Mouse (Mus musculus): ENCODE results near the gene Cryzl1. TPM values are rescaled to one million over a fixed set of nuclear protein-coding genes. Genes with fewer than 3 reads are reported as not detected.

The Cryzl1 gene
- 31.5 and 34.6 TPM in 2 replicates for polyA plus RNA-seq (2015; fragmentation: Nextera tagmentation; extraction: Ambion mirVana)

GRCm38 (mm10) chr16:91728123-91729065, at the start of gene Cryzl1:
Gene Cryzl1 (minus strand): TSS chr16:91728975.
- peak within 1 kb of the TSS; percentile 81 for H3K4me3 ChIP-seq (ENCODE audit: low read depth, low read length)
- H3K9me3 ChIP-seq (replicated peaks; ENCODE audit: control insufficient read depth, low read length): no peaks in the 10 kb centered on the region
- H3K9ac ChIP-seq (ENCODE audit: low read depth, low read length): peak within 1 kb of the TSS; percentile 81
- peak within 1 kb of the TSS; percentile 99 for H3K4me2 ChIP-seq (ENCODE audit: low read depth, low read length)
- peaks cover 29% of the 10 kb centered on the region for H3K4me1 ChIP-seq (ENCODE audit: control insufficient read depth, low read depth, low read length)
- WGBS (ENCODE audit: insufficient replicate concordance): under 1% methylated on average over 46 of the region's 46 CpGs
- H3K27me3 ChIP-seq (ENCODE audit: control insufficient read depth, insufficient read depth, low read depth, low read length): peaks cover 38% of the 10 kb centered on the region
- H3K36me3 ChIP-seq (ENCODE audit: control insufficient read depth, insufficient read depth): no peaks in the 10 kb centered on the region
- ATAC-seq (ENCODE audit: low read depth): peak; percentile 93
- H3K27ac ChIP-seq (ENCODE audit: low read length): peak within 1 kb of the TSS; percentile 86

GRCm38 (mm10) chr16:91772586-91772985, 43.8 kb upstream of the Cryzl1 start:
- no peak overlapping the region for H3K4me3 ChIP-seq (ENCODE audit: low read depth, low read length)
- WGBS (ENCODE audit: insufficient replicate concordance): 73% methylated on average over 7 of the region's 7 CpGs
- no peak for ATAC-seq (ENCODE audit: low read depth)

GRCm38 (mm10) chr16:91771334-91771733, 42.6 kb upstream of the Cryzl1 start:
- Histone ChIP-seq H3K4me1 (ENCODE audit: control insufficient read depth, low read depth, low read length) (no peaks in the 10 kb centered on the region; the same call in 1 of the 2 replicates), H3K27me3 (ENCODE audit: control insufficient read depth, insufficient read depth, low read depth, low read length) (no peaks in the 10 kb centered on the region), H3K27ac (ENCODE audit: low read length) (no peak overlapping the region), H3K9me3 (replicated peaks; ENCODE audit: control insufficient read depth, low read length) (no peaks in the 10 kb centered on the region), H3K4me2 (ENCODE audit: low read depth, low read length) (no peak overlapping the region), H3K36me3 (ENCODE audit: control insufficient read depth, insufficient read depth) (no peaks in the 10 kb centered on the region), H3K9ac (ENCODE audit: low read depth, low read length) (no peak overlapping the region), H3K4me3 (ENCODE audit: low read depth, low read length) (no peak overlapping the region)
- WGBS (ENCODE audit: insufficient replicate concordance): 64% methylated on average over 6 of the region's 6 CpGs
- no peak for ATAC-seq (ENCODE audit: low read depth)

More at GRCm38 (mm10) chr16:91772586-91772985, 43.8 kb upstream of the Cryzl1 start:
- Histone ChIP-seq H3K9ac (ENCODE audit: low read depth, low read length) (no peak overlapping the region), H3K9me3 (replicated peaks; ENCODE audit: control insufficient read depth, low read length) (no peaks in the 10 kb centered on the region), H3K4me1 (ENCODE audit: control insufficient read depth, low read depth, low read length) (no peaks in the 10 kb centered on the region; the same call in 1 of the 2 replicates), H3K27ac (ENCODE audit: low read length) (no peak overlapping the region), H3K36me3 (ENCODE audit: control insufficient read depth, insufficient read depth) (no peaks in the 10 kb centered on the region), H3K27me3 (ENCODE audit: control insufficient read depth, insufficient read depth, low read depth, low read length) (no peaks in the 10 kb centered on the region), H3K4me2 (ENCODE audit: low read depth, low read length) (no peak overlapping the region)

- Histone ChIP-seq H3K9me3 (replicated peaks; ENCODE audit: control insufficient read depth, low read length) (no peaks in the 10 kb centered on the region), H3K4me1 (ENCODE audit: control insufficient read depth, low read depth, low read length) (no peaks in the 10 kb centered on the region; the same call in 1 of the 2 replicates), H3K4me2 (ENCODE audit: low read depth, low read length) (no peak overlapping the region), H3K27ac (ENCODE audit: low read length) (no peak overlapping the region), H3K36me3 (ENCODE audit: control insufficient read depth, insufficient read depth) (no peaks in the 10 kb centered on the region), H3K27me3 (ENCODE audit: control insufficient read depth, insufficient read depth, low read depth, low read length) (no peaks in the 10 kb centered on the region), H3K9ac (ENCODE audit: low read depth, low read length) (no peak overlapping the region), H3K4me3 (ENCODE audit: low read depth, low read length) (no peak overlapping the region)
- ATAC-seq (ENCODE audit: low read depth): no peak
- 76% methylated on average over 5 of the region's 5 CpGs for WGBS (ENCODE audit: insufficient replicate concordance)
These were observed 41.9 kb upstream of the Cryzl1 start for GRCm38 (mm10) chr16:91770662-91771061.

- no peak for ATAC-seq (ENCODE audit: low read depth)
These were observed 41.1 kb upstream of the Cryzl1 start for GRCm38 (mm10) chr16:91769911-91770310.

GRCm38 (mm10) chr16:91768586-91768985, 39.8 kb upstream of the Cryzl1 start:
- Histone ChIP-seq H3K27me3 (ENCODE audit: control insufficient read depth, insufficient read depth, low read depth, low read length) (no peaks in the 10 kb centered on the region), H3K9me3 (replicated peaks; ENCODE audit: control insufficient read depth, low read length) (no peaks in the 10 kb centered on the region), H3K9ac (ENCODE audit: low read depth, low read length) (no peak overlapping the region), H3K27ac (ENCODE audit: low read length) (no peak overlapping the region), H3K4me1 (ENCODE audit: control insufficient read depth, low read depth, low read length) (no peaks in the 10 kb centered on the region; the same call in 1 of the 2 replicates), H3K4me2 (ENCODE audit: low read depth, low read length) (no peak overlapping the region), H3K4me3 (ENCODE audit: low read depth, low read length) (no peak overlapping the region), H3K36me3 (ENCODE audit: control insufficient read depth, insufficient read depth) (no peaks in the 10 kb centered on the region)
- WGBS (ENCODE audit: insufficient replicate concordance): 81% methylated on average over 6 of the region's 6 CpGs
- no peak for ATAC-seq (ENCODE audit: low read depth)

More at GRCm38 (mm10) chr16:91769911-91770310, 41.1 kb upstream of the Cryzl1 start:
- H3K4me2 ChIP-seq (ENCODE audit: low read depth, low read length): no peak overlapping the region
- H3K36me3 ChIP-seq (ENCODE audit: control insufficient read depth, insufficient read depth): no peaks in the 10 kb centered on the region
- H3K9ac ChIP-seq (ENCODE audit: low read depth, low read length): no peak overlapping the region
- no peaks in the 10 kb centered on the region for H3K27me3 ChIP-seq (ENCODE audit: control insufficient read depth, insufficient read depth, low read depth, low read length)
- 68% methylated on average over 5 of the region's 5 CpGs for WGBS (ENCODE audit: insufficient replicate concordance)
- H3K4me3 ChIP-seq (ENCODE audit: low read depth, low read length): no peak overlapping the region
- no peaks in the 10 kb centered on the region for H3K9me3 ChIP-seq (replicated peaks; ENCODE audit: control insufficient read depth, low read length)
- H3K4me1 ChIP-seq (ENCODE audit: control insufficient read depth, low read depth, low read length): no peaks in the 10 kb centered on the region; the same call in 1 of the 2 replicates
- H3K27ac ChIP-seq (ENCODE audit: low read length): no peak overlapping the region

- no peak for ATAC-seq (ENCODE audit: low read depth)
- no peak overlapping the region for H3K27ac ChIP-seq (ENCODE audit: low read length)
- H3K4me3 ChIP-seq (ENCODE audit: low read depth, low read length): no peak overlapping the region
- H3K27me3 ChIP-seq (ENCODE audit: control insufficient read depth, insufficient read depth, low read depth, low read length): no peaks in the 10 kb centered on the region
- no peaks in the 10 kb centered on the region for H3K36me3 ChIP-seq (ENCODE audit: control insufficient read depth, insufficient read depth)
- H3K4me1 ChIP-seq (ENCODE audit: control insufficient read depth, low read depth, low read length): no peaks in the 10 kb centered on the region; the same call in 1 of the 2 replicates
- no peaks in the 10 kb centered on the region for H3K9me3 ChIP-seq (replicated peaks; ENCODE audit: control insufficient read depth, low read length)
- H3K9ac ChIP-seq (ENCODE audit: low read depth, low read length): no peak overlapping the region
- H3K4me2 ChIP-seq (ENCODE audit: low read depth, low read length): no peak overlapping the region
- WGBS (ENCODE audit: insufficient replicate concordance): 67% methylated on average over 11 of the region's 11 CpGs
These were observed 38.5 kb upstream of the Cryzl1 start for GRCm38 (mm10) chr16:91767165-91767701.

- Histone ChIP-seq H3K36me3 (ENCODE audit: control insufficient read depth, insufficient read depth) (no peaks in the 10 kb centered on the region), H3K4me3 (ENCODE audit: low read depth, low read length) (no peak overlapping the region), H3K27me3 (ENCODE audit: control insufficient read depth, insufficient read depth, low read depth, low read length) (no peaks in the 10 kb centered on the region), H3K9me3 (replicated peaks; ENCODE audit: control insufficient read depth, low read length) (no peaks in the 10 kb centered on the region), H3K9ac (ENCODE audit: low read depth, low read length) (no peak overlapping the region), H3K4me1 (ENCODE audit: control insufficient read depth, low read depth, low read length) (peaks cover 5% of the 10 kb centered on the region), H3K27ac (ENCODE audit: low read length) (no peak overlapping the region), H3K4me2 (ENCODE audit: low read depth, low read length) (no peak overlapping the region)
- WGBS (ENCODE audit: insufficient replicate concordance): 75% methylated on average over 15 of the region's 15 CpGs
- peak; percentile 48; the same call in 1 of the 2 replicates for ATAC-seq (ENCODE audit: low read depth)
These were observed 37.0 kb upstream of the Cryzl1 start for GRCm38 (mm10) chr16:91765816-91766210.

Measured in liver, embryonic 16.5 days (tissue).